ENCODE assay signal across 8 mouse cellular contexts in the genomic region with DNA sequence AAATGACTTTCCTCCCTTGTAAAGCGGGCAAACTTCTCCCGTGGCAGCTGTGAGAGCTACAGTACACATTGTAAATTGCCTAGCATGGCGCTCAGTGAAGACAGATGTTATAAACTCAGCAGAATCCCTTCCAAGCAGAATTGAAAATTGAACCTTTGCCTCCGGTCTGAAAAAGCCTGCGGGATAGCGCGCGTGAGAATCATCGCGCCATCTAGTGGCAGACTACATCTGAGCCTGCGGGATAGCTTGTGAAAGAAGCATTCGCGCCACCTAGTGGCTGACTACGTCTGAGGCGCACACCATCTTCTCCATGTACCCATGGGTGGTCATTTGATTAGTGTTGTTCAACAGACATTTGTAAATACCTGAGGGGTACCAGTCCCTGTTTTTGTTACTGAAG. TPM values are rescaled to one million over a fixed set of nuclear protein-coding genes. Genes with fewer than 3 reads are reported as not detected.
DNase-seq lines count a peak whose midpoint lies in the region; ATAC-seq and TF ChIP-seq lines count a peak whose summit lies in the region.

No protein-coding gene starts in this region.

- no peak overlapping the region for H3K27ac ChIP-seq in ES-E14 (ENCODE audit: insufficient read depth, low read depth, low read length, poor library complexity, severe bottlenecking)
- no peak overlapping the region for H3K27ac ChIP-seq in forebrain, embryonic 15.5 days (replicated peaks)
- H3K27ac ChIP-seq in lung, embryonic 14.5 days (ENCODE audit: low read depth): no peak overlapping the region
- no peak overlapping the region for H3K27ac ChIP-seq in olfactory bulb, adult 2 months (ENCODE audit: insufficient read depth, low read depth, low read length)

- H3K9ac ChIP-seq in ES-E14 (ENCODE audit: insufficient read depth, low read depth, low read length, poor library complexity, severe bottlenecking): no peak overlapping the region
- H3K9ac ChIP-seq in forebrain, embryonic 15.5 days (replicated peaks): no peak overlapping the region
- H3K9ac ChIP-seq in lung, embryonic 14.5 days: no peak overlapping the region

- no peaks in the 10 kb centered on the region for H3K36me3 ChIP-seq in ES-E14 (ENCODE audit: control insufficient read depth, insufficient read depth, low read length, poor library complexity, severe bottlenecking)
- H3K36me3 ChIP-seq in forebrain, embryonic 15.5 days: no peaks in the 10 kb centered on the region
- no peaks in the 10 kb centered on the region for H3K36me3 ChIP-seq in lung, embryonic 14.5 days (ENCODE audit: insufficient read depth)

- no peaks in the 10 kb centered on the region for H3K9me3 ChIP-seq in ES-E14 (ENCODE audit: control insufficient read depth, insufficient read depth, low read depth, low read length)
- H3K9me3 ChIP-seq in forebrain, embryonic 15.5 days: no peaks in the 10 kb centered on the region
- no peaks in the 10 kb centered on the region for H3K9me3 ChIP-seq in lung, embryonic 14.5 days (ENCODE audit: low read depth, low read length)

- H3K4me2 ChIP-seq in forebrain, embryonic 15.5 days (replicated peaks): no peak overlapping the region
- H3K4me2 ChIP-seq in lung, embryonic 14.5 days: no peak overlapping the region

- in situ Hi-C loops in ES-E14 (cut with MboI; ENCODE audit: low sequenced_read_pairs in 2 of 2, unreplicated experiment in 2 of 2): loop anchor here (10.0 to 25.0 kb wide), 2 partner anchors 130 to 193 kb away; a partner anchor contains a TSS

- H3K4me3 ChIP-seq in ES-E14 (ENCODE audit: insufficient read depth in 1 of 2, low read depth in 1 of 2, low read length in 2 of 2, poor library complexity in 1 of 2, severe bottlenecking in 1 of 2): no peak overlapping the region
- H3K4me3 ChIP-seq in forebrain, embryonic 15.5 days: no peak overlapping the region
- no peak overlapping the region for H3K4me3 ChIP-seq in lung, embryonic 14.5 days (ENCODE audit: low read depth, low read length)
- no peak overlapping the region for H3K4me3 ChIP-seq in olfactory bulb, adult 2 months (ENCODE audit: insufficient read depth, low read depth, low read length)

- TF ChIP-seq POLR2A in olfactory bulb, adult 2 months (IDR thresholded peaks at IDR 0.05; ENCODE audit: insufficient read depth, low read depth, low read length): no peak

- 1% methylated on average over 15 of the region's 15 CpGs for WGBS in forebrain, embryonic 15.5 days
- WGBS in lung, embryonic 14.5 days: 1% methylated on average over 15 of the region's 15 CpGs
- WGBS in olfactory bulb, adult 2 months: under 1% methylated on average over 15 of the region's 15 CpGs

- peak; percentile 100 for TF ChIP-seq CTCF in lung, embryonic 14.5 days (IDR thresholded peaks at IDR 0.05; ENCODE audit: low read depth)
- TF ChIP-seq CTCF in olfactory bulb, adult 2 months (IDR thresholded peaks at IDR 0.05; ENCODE audit: insufficient read depth, low read depth, low read length): peak; percentile 100

- peak; percentile 74 for ATAC-seq in forebrain, embryonic 15.5 days (replicated peaks)
- peak; percentile 94 to 97 for ATAC-seq in hematopoietic stem cell, adult 5-6 weeks (replicated peaks in 1 of 2; ENCODE audit: insufficient read depth in 1 of 2, low FRiP score in 2 of 2, low TSS enrichment in 1 of 2, low read depth in 1 of 2, poor library complexity in 2 of 2, severe bottlenecking in 2 of 2)
- peak; percentile 85 for ATAC-seq in lung, embryonic 14.5 days (ENCODE audit: insufficient read depth)

- no peaks in the 10 kb centered on the region for H3K27me3 ChIP-seq in forebrain, embryonic 15.5 days
- no peaks in the 10 kb centered on the region for H3K27me3 ChIP-seq in lung, embryonic 14.5 days (ENCODE audit: insufficient read depth, low read length)

- no peaks in the 10 kb centered on the region for H3K4me1 ChIP-seq in ES-E14 (ENCODE audit: control insufficient read depth in 2 of 2, insufficient read depth in 2 of 2, low read length in 2 of 2, poor library complexity in 1 of 2)
- 0 out of 2 replicates have a peak, but pooled peaks cover 5% of the 10 kb centered on the region for H3K4me1 ChIP-seq in forebrain, embryonic 15.5 days
- no peaks in the 10 kb centered on the region for H3K4me1 ChIP-seq in lung, embryonic 14.5 days (ENCODE audit: insufficient read depth)
- peaks cover 5% of the 10 kb centered on the region for H3K4me1 ChIP-seq in olfactory bulb, adult 2 months (ENCODE audit: control insufficient read depth, insufficient read depth, low read length)

- DNase-seq in ES-E14 (ENCODE audit: low read depth, low spot score): peak; percentile 79
- peak; percentile 82 for DNase-seq in cerebellum, adult 11 months
- DNase-seq in layer of hippocampus, adult 8-10 months (ENCODE audit: low spot score in 2 of 2): peak; percentile 76 to 94
- DNase-seq in lung, embryonic 14.5 days: peak; percentile 100
- peak; percentile 53 to 59 for DNase-seq in thymus, adult 18-20 months

TF ChIP-seq in ES-E14, 5 proteins besides CTCF, POLR2A, EP300 and RAD21:
- TF ChIP-seq CHD2 (IDR thresholded peaks at IDR 0.05; ENCODE audit: low read depth, low read length): no peak
- TF ChIP-seq ZNF384 (IDR thresholded peaks at IDR 0.05; ENCODE audit: low read depth, low read length): no peak
- peak; percentile 92 for TF ChIP-seq ZC3H11A (IDR thresholded peaks at IDR 0.05; ENCODE audit: borderline replicate concordance, low read depth, low read length)
- no peak for TF ChIP-seq MAFK (IDR thresholded peaks at IDR 0.05; ENCODE audit: insufficient read depth, low read depth, low read length)
- TF ChIP-seq HCFC1 (IDR thresholded peaks at IDR 0.05; ENCODE audit: borderline replicate concordance, insufficient read depth, low read length): no peak

RNA-seq across cellular contexts. Expression of a gene that starts 19.0 kb away (rescaled TPM):
- total RNA-seq in ES-E14 (2012; rRNA removed): 23.5 and 35.4 TPM in 2 replicates
- 228 and 240 TPM in 2 replicates for polyA plus RNA-seq in forebrain, embryonic 15.5 days (2015; fragmentation: Nextera tagmentation; extraction: Ambion mirVana)
- total RNA-seq in hematopoietic stem cell, adult 5-6 weeks (2017): 68.8 and 78.7 TPM in 2 replicates
- 10 to 100 TPM; 49.9 to 71.9 (median 56.2) TPM for total RNA-seq in layer of hippocampus, adult 8-10 months (2022)
- 131 TPM in 2 replicates for polyA plus RNA-seq in lung, embryonic 14.5 days (2014; fragmentation: Nextera tagmentation; extraction: Ambion mirVana)
- not detected in 2 replicates for polyA plus RNA-seq in olfactory bulb, adult 2 months (2012; ENCODE audit: insufficient read depth, insufficient read length, low replicate concordance, missing spikeins)

RNA-seq across cellular contexts. Expression of a gene that starts 19.2 kb away (rescaled TPM):
- total RNA-seq in ES-E14 (2012; rRNA removed): 74.4 and 74.8 TPM in 2 replicates
- polyA plus RNA-seq in forebrain, embryonic 15.5 days (2015; fragmentation: Nextera tagmentation; extraction: Ambion mirVana): 30.2 and 33.0 TPM in 2 replicates
- total RNA-seq in hematopoietic stem cell, adult 5-6 weeks (2017): 22.9 and 35.6 TPM in 2 replicates
- 10 to 100 TPM; 17.8 to 23.3 (median 19.6) TPM for total RNA-seq in layer of hippocampus, adult 8-10 months (2022)
- 31.1 and 33.1 TPM in 2 replicates for polyA plus RNA-seq in lung, embryonic 14.5 days (2014; fragmentation: Nextera tagmentation; extraction: Ambion mirVana)
- polyA plus RNA-seq in olfactory bulb, adult 2 months (2012; ENCODE audit: insufficient read depth, insufficient read length, low replicate concordance, missing spikeins): not detected in 2 replicates
